Mouse (Mus musculus) MEL (cell line): ENCODE measurements at regions not wholly inside any gene's neighbourhood (a gene's known extent, or its start where the extent isn't known, plus 50 kb on each side); places are given as distances from the start of the nearest gene placed in this dataset.

Experiments
- BHLHE40 ChIP-seq: IDR thresholded peaks from 2 replicates; pipeline ENCODE4 v1.6.1; 2012; ENCODE audit warnings: low read depth, mild to moderate bottlenecking, inconsistent platforms, low read length, improper control_type of control experiment, borderline replicate concordance
- CTCF ChIP-seq, 3 experiments: IDR thresholded peaks in 2 of 3; conservative IDR thresholded peaks in 1 of 3; 2 replicates each; pipeline ENCODE4 v1.5.1; 2011 to 2012; ENCODE audit warnings: low read length in 3 of 3, low read depth in 2 of 3, mild to moderate bottlenecking in 2 of 3, improper control_type of control experiment in 1 of 3, inconsistent platforms in 1 of 3, mixed read lengths in 1 of 3, moderate library complexity in 1 of 3; ENCODE audit not compliant: control insufficient read depth in 1 of 3, insufficient read depth in 1 of 3, poor library complexity in 1 of 3, severe bottlenecking in 1 of 3
- ELF1 ChIP-seq: IDR thresholded peaks from 2 replicates; pipeline ENCODE4 v1.6.1; 2014; ENCODE audit warnings: low read depth, mild to moderate bottlenecking, inconsistent platforms, low read length, improper control_type of control experiment, moderate library complexity
- EP300 ChIP-seq, 2 experiments: IDR thresholded peaks; 2 replicates each; pipeline ENCODE4 v1.6.1; 2011; ENCODE audit warnings: improper control_type of control experiment in 2 of 2, low read length in 2 of 2, low read depth in 1 of 2, mild to moderate bottlenecking in 1 of 2
- HCFC1 ChIP-seq: IDR thresholded peaks from 2 replicates; pipeline ENCODE4 v1.6.1; 2012; ENCODE audit warnings: low read depth, mild to moderate bottlenecking, inconsistent platforms, low read length, improper control_type of control experiment, moderate library complexity
- ZKSCAN1 ChIP-seq: IDR thresholded peaks from 2 replicates; pipeline ENCODE4 v1.6.1; 2012; ENCODE audit warnings: low read depth, mild to moderate bottlenecking, inconsistent platforms, low read length, improper control_type of control experiment, moderate library complexity

DNA sequence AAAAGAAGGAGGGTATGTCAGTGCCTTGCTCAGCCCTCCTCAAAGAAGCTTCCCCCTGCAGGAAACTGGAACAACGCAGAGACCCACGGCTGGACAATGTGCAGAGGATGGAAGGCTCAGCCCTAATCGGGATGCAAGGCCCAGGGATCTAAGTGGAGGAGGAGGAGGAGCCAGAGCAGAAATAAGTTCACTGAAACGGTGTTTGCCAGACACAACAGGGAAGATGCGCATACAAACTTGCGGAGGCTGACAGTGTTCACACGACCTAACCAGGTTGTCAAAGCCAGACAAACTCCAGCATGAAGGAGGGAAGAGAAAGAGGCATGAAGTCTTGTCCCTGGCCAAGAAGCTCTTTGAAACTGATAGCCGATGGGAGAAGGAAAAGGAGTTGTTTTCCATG, 98.3 kb downstream of the Sall1 start:
- TF ChIP-seq HCFC1: no peak
- no peak for TF ChIP-seq EP300 (IDR thresholded peaks at IDR 0.05; ENCODE audit: low read depth in 1 of 2, low read length in 2 of 2)
- TF ChIP-seq CTCF (IDR thresholded peaks at IDR 0.05 in 2 of 3, conservative IDR thresholded peaks at IDR 0.05 in 1 of 3; ENCODE audit: control insufficient read depth in 1 of 3, insufficient read depth in 1 of 3, low read depth in 2 of 3, low read length in 3 of 3, poor library complexity in 1 of 3, severe bottlenecking in 1 of 3): no peak
- no peak for TF ChIP-seq BHLHE40
- TF ChIP-seq ELF1: no peak
- no peak for TF ChIP-seq ZKSCAN1
